Mouse (Mus musculus): ENCODE measurements at regions not wholly inside any gene's neighbourhood (a gene's known extent, or its start where the extent isn't known, plus 50 kb on each side); places are given as distances from the start of the nearest gene placed in this dataset.

GRCm38 (mm10) chr4:68461783-68462182 is 492.4 kb downstream of the Brinp1 start:
- TF ChIP-seq CTCF (IDR thresholded peaks at IDR 0.05), result no peak
- no peak for TF ChIP-seq EP300 (IDR thresholded peaks at IDR 0.05)

Data from lung, postnatal 0 days (tissue).